Comparison of ENCODE assay signal across 9 mouse cellular contexts in the genomic region with DNA sequence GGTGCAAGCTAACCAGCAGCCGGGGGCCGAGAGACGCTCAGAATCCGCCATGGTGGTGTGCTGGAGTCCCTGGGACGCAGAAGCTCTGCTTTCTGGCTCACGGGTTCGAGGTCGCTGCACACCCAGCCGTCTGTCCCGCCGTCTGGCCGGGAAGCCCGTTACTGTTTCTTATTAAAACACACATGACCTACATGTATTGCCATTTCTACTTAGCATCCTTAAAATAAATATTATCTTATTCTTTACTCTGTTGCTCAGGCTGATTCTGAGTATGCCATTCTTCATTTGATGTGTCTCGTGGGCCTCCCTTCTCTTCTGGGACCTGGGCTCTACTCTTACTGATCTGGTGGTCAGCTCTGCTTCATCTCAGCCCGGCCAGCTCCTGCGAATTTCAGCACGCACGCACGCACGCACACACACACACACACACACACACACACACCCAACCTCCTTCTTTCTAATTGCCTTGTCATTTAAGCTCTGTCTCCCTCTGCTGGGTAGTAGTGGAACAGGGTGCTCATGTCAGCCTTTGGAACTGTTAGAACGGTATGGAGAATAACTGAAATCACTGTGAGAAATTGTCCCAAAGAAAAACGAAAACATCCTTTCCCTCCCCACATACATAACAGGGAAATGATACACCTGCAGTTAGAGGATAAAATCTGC. TPM values are rescaled to one million over a fixed set of nuclear protein-coding genes. Genes with fewer than 3 reads are reported as not detected.
DNase-seq lines count a peak whose midpoint lies in the region; ATAC-seq and TF ChIP-seq lines count a peak whose summit lies in the region.
"Had no signal": no experiment of that assay in that cellular context is flagged by ENCODE, and none has a peak within 500 bp of the region (broad histone marks: within the 10 kb centered on the region; RNA-seq: fewer than 3 reads in every experiment).

Gene Gm6169, minus strand, starts transcription at position 51 of the 666 bp plus-strand sequence.

- 0 out of 2 replicates have a peak, but pooled peaks cover 4% of the 10 kb centered on the region for H3K36me3 ChIP-seq in intestine, embryonic 14.5 days (ENCODE audit: control insufficient read depth, insufficient read depth, low read length)
- no peaks in the 10 kb centered on the region for H3K36me3 ChIP-seq in intestine, embryonic 16.5 days (ENCODE audit: control insufficient read depth, insufficient read depth, low read length)
- no peaks in the 10 kb centered on the region for H3K36me3 ChIP-seq in hindbrain, embryonic 11.5 days (ENCODE audit: control insufficient read depth, insufficient read depth, low read length)
- H3K36me3 ChIP-seq in midbrain, embryonic 15.5 days (replicated peaks) = peaks cover 7% of the 10 kb centered on the region
- H3K36me3 ChIP-seq: neural tube, embryonic 12.5 days had no signal

- H3K27ac ChIP-seq in intestine, embryonic 14.5 days (ENCODE audit: low read depth) = no peak within 1 kb of the TSS
- H3K27ac ChIP-seq in intestine, embryonic 16.5 days (ENCODE audit: low read length) = no peak within 1 kb of the TSS
- H3K27ac ChIP-seq in cortical plate, adult 2 months (ENCODE audit: insufficient read depth, low read length) = no peak within 1 kb of the TSS
- no peak within 1 kb of the TSS for H3K27ac ChIP-seq in hindbrain, embryonic 11.5 days (ENCODE audit: low read depth, low read length)
- H3K27ac ChIP-seq in midbrain, embryonic 15.5 days = no peak within 1 kb of the TSS
- H3K27ac ChIP-seq: neural tube, embryonic 12.5 days had no signal

- H3K9me3 ChIP-seq in intestine, embryonic 14.5 days (ENCODE audit: control insufficient read depth, low read length) = no peaks in the 10 kb centered on the region
- no peaks in the 10 kb centered on the region for H3K9me3 ChIP-seq in intestine, embryonic 16.5 days (ENCODE audit: control insufficient read depth, low read length)
- H3K9me3 ChIP-seq in hindbrain, embryonic 11.5 days (ENCODE audit: control insufficient read depth, low read length) = no peaks in the 10 kb centered on the region
- no peaks in the 10 kb centered on the region for H3K9me3 ChIP-seq in midbrain, embryonic 15.5 days
- H3K9me3 ChIP-seq: neural tube, embryonic 12.5 days had no signal

- no peak within 1 kb of the TSS for H3K4me3 ChIP-seq in intestine, embryonic 14.5 days (ENCODE audit: low read depth, low read length)
- no peak within 1 kb of the TSS for H3K4me3 ChIP-seq in intestine, embryonic 16.5 days (ENCODE audit: low read length)
- H3K4me3 ChIP-seq in cortical plate, adult 2 months (ENCODE audit: insufficient read depth, low read length) = no peak within 1 kb of the TSS
- H3K4me3 ChIP-seq in hindbrain, embryonic 11.5 days (ENCODE audit: low read depth, low read length) = no peak within 1 kb of the TSS
- H3K4me3 ChIP-seq in midbrain, embryonic 15.5 days = no peak within 1 kb of the TSS
- H3K4me3 ChIP-seq: neural tube, embryonic 12.5 days had no signal

- no peak for TF ChIP-seq POLR2A in cortical plate, adult 2 months (IDR thresholded peaks at IDR 0.05; ENCODE audit: extremely low read depth, insufficient read depth, low read length)

- H3K4me2 ChIP-seq in intestine, embryonic 14.5 days (ENCODE audit: low read length) = no peak within 1 kb of the TSS
- H3K4me2 ChIP-seq in intestine, embryonic 16.5 days (ENCODE audit: low read depth, low read length) = no peak within 1 kb of the TSS
- no peak within 1 kb of the TSS for H3K4me2 ChIP-seq in hindbrain, embryonic 11.5 days (replicated peaks; ENCODE audit: low read depth, low read length)
- H3K4me2 ChIP-seq in midbrain, embryonic 15.5 days = no peak within 1 kb of the TSS
- H3K4me2 ChIP-seq: neural tube, embryonic 12.5 days had no signal

- DNase-seq in intestine, embryonic 14.5 days (ENCODE audit: low spot score) = peak; percentile 60
- DNase-seq in adrenal gland, adult 8-10 months = peak; percentile 17
- peak; percentile 71 for DNase-seq in hindbrain, embryonic 11.5 days (ENCODE audit: low spot score)
- peak; percentile 65 to 67 for DNase-seq in left cerebral cortex, adult 18-20 months (ENCODE audit: low spot score in 2 of 2)
- peak; percentile 45 for DNase-seq in thymus, postnatal 4 days

- no peak within 1 kb of the TSS for H3K9ac ChIP-seq in intestine, embryonic 14.5 days (ENCODE audit: low read length)
- H3K9ac ChIP-seq in intestine, embryonic 16.5 days (ENCODE audit: low read depth, low read length) = no peak within 1 kb of the TSS
- no peak within 1 kb of the TSS for H3K9ac ChIP-seq in hindbrain, embryonic 11.5 days (ENCODE audit: low read depth, low read length)
- no peak within 1 kb of the TSS for H3K9ac ChIP-seq in midbrain, embryonic 15.5 days
- H3K9ac ChIP-seq: neural tube, embryonic 12.5 days had no signal

- H3K27me3 ChIP-seq in intestine, embryonic 14.5 days (replicated peaks; ENCODE audit: control insufficient read depth, insufficient read depth, low read length) = no peaks in the 10 kb centered on the region
- no peaks in the 10 kb centered on the region for H3K27me3 ChIP-seq in intestine, embryonic 16.5 days (replicated peaks; ENCODE audit: control insufficient read depth, insufficient read depth, low read length)
- no peaks in the 10 kb centered on the region for H3K27me3 ChIP-seq in hindbrain, embryonic 11.5 days (ENCODE audit: control insufficient read depth, insufficient read depth, low read length)
- no peaks in the 10 kb centered on the region for H3K27me3 ChIP-seq in midbrain, embryonic 15.5 days (replicated peaks)
- H3K27me3 ChIP-seq: neural tube, embryonic 12.5 days had no signal

- WGBS in intestine, embryonic 14.5 days = 68% methylated on average over 22 of the region's 22 CpGs
- 72% methylated on average over 20 of the region's 22 CpGs for WGBS in intestine, embryonic 16.5 days
- 89% methylated on average over 22 of the region's 22 CpGs for WGBS in hindbrain, embryonic 11.5 days
- WGBS in midbrain, embryonic 15.5 days = 78% methylated on average over 22 of the region's 22 CpGs

- peak; percentile 72 for TF ChIP-seq CTCF in cortical plate, adult 2 months (IDR thresholded peaks at IDR 0.05; ENCODE audit: extremely low read depth, insufficient read depth, low read length)

- no peak for ATAC-seq in intestine, embryonic 14.5 days (replicated peaks; ENCODE audit: low FRiP score, low TSS enrichment, low read depth)
- ATAC-seq in intestine, embryonic 16.5 days = no peak
- no peak for ATAC-seq in hindbrain, embryonic 11.5 days (ENCODE audit: low FRiP score)
- peak; percentile 60; the same call in 1 of the 2 replicates for ATAC-seq in midbrain, embryonic 15.5 days (replicated peaks)

- no peaks in the 10 kb centered on the region for H3K4me1 ChIP-seq in intestine, embryonic 14.5 days (replicated peaks; ENCODE audit: control insufficient read depth, insufficient read depth, low read length)
- H3K4me1 ChIP-seq in intestine, embryonic 16.5 days (ENCODE audit: control insufficient read depth, insufficient read depth, low read length) = no peaks in the 10 kb centered on the region
- H3K4me1 ChIP-seq in cortical plate, adult 2 months (ENCODE audit: control insufficient read depth, insufficient read depth, low read length) = no peaks in the 10 kb centered on the region
- H3K4me1 ChIP-seq in hindbrain, embryonic 11.5 days (replicated peaks; ENCODE audit: control insufficient read depth, insufficient read depth, low read length) = no peaks in the 10 kb centered on the region
- no peaks in the 10 kb centered on the region for H3K4me1 ChIP-seq in midbrain, embryonic 15.5 days
- H3K4me1 ChIP-seq: neural tube, embryonic 12.5 days had no signal

RNA-seq across cellular contexts. Expression of gene Gm6169, which starts in this region (rescaled TPM):
- polyA plus RNA-seq in intestine, embryonic 14.5 days (2014; fragmentation: Nextera tagmentation; extraction: Ambion mirVana) = 3.7 and 5.9 TPM in 2 replicates
- polyA plus RNA-seq in intestine, embryonic 16.5 days (2015; fragmentation: Nextera tagmentation; extraction: Ambion mirVana) = 3.0 and 3.6 TPM in 2 replicates
- 10 to 100 TPM in 1 of 4 experiments, 1 to 10 TPM in 2, not detected in 1; 1.5 to 11.2 (median 7.5) TPM for total RNA-seq in adrenal gland, adult 8-10 months (2022)
- 0.56 and 0.59 TPM in 2 replicates for polyA plus RNA-seq in cortical plate, adult 2 months (2012; rRNA removed)
- polyA plus RNA-seq in hindbrain, embryonic 11.5 days (2014; fragmentation: Nextera tagmentation; extraction: Ambion mirVana) = 0.64 and 1.6 TPM in 2 replicates
- total RNA-seq in left cerebral cortex, adult 18-20 months (2021) = under 1 TPM in 1 of 2 experiments, not detected in 1; 0.80 TPM
- 0.64 and 0.77 TPM in 2 replicates for polyA plus RNA-seq in midbrain, embryonic 15.5 days (2015; fragmentation: Nextera tagmentation; extraction: Ambion mirVana)

Comparison
In these comparisons a context has a peak if more than half of its experiments do, and no peak if none do; other contexts are left out.
1. Peak in DNase-seq in left cerebral cortex, adult 18-20 months; RNA of the gene not detected or under 1 TPM.
2. Peak in ATAC-seq in midbrain, embryonic 15.5 days; RNA of the gene not detected or under 1 TPM.
3. DNase-seq: peak in every context shown above with its lines; median percentile 71 in hindbrain, embryonic 11.5 days; 66 in left cerebral cortex, adult 18-20 months; 60 in intestine, embryonic 14.5 days; 45 in thymus, postnatal 4 days; 17 in adrenal gland, adult 8-10 months.